Mouse (Mus musculus): ENCODE data around the gene Syne3.

GRCm38 (mm10) chr12:105029890-105030289 is 20.3 kb upstream of the Syne3 start:
- TF ChIP-seq CTCF (IDR thresholded peaks at IDR 0.05; ENCODE audit: borderline replicate concordance, control insufficient read depth, extremely low read depth, insufficient read depth, low read length, poor library complexity): no peak
- TF ChIP-seq POLR2A (IDR thresholded peaks at IDR 0.05; ENCODE audit: control insufficient read depth, extremely low read depth, insufficient read depth, low read length, poor library complexity): no peak

All from thymus, adult 2 months (tissue).